Mouse (Mus musculus): ENCODE data around the gene Hacd3. TPM values are rescaled to one million over a fixed set of nuclear protein-coding genes. Genes with fewer than 3 reads are reported as not detected.
"Not testable (repeated sequence)": the region's sequence is repeated elsewhere in the genome, so short reads cannot be mapped to it uniquely, and the experiment has no call there.

Gene Hacd3
- 10 to 100 TPM; 14.6 to 19.0 (median 17.0) TPM for total RNA-seq (2022)

GRCm38 (mm10) chr9:65020991-65021886, at the start of gene Hacd3:
Gene Hacd3, minus strand, starts transcription at chr9:65021693.
- peak; percentile 84 for DNase-seq (ENCODE audit: low spot score)

- DNase-seq (ENCODE audit: low spot score): no peak
Measured at GRCm38 (mm10) chr9:65070587-65070986, 49.1 kb upstream of the Hacd3 start.

GRCm38 (mm10) chr9:65064251-65064650, 42.8 kb upstream of the Hacd3 start:
- DNase-seq (ENCODE audit: low spot score): no peak

- DNase-seq (ENCODE audit: low spot score): no peak
Measured at GRCm38 (mm10) chr9:65050981-65051380, 29.5 kb upstream of the Hacd3 start.

GRCm38 (mm10) chr9:65049422-65049821, 27.9 kb upstream of the Hacd3 start:
- no peak for DNase-seq (ENCODE audit: low spot score)

- no peak for DNase-seq (ENCODE audit: low spot score)
Measured at GRCm38 (mm10) chr9:65046993-65047392, 25.5 kb upstream of the Hacd3 start.

GRCm38 (mm10) chr9:65041430-65041829, 19.9 kb upstream of the Hacd3 start:
- no peak for DNase-seq (ENCODE audit: low spot score)

- DNase-seq (ENCODE audit: low spot score): no peak
Measured at GRCm38 (mm10) chr9:65036861-65037260, 15.4 kb upstream of the Hacd3 start.

GRCm38 (mm10) chr9:65036456-65036855, 15.0 kb upstream of the Hacd3 start:
- peak; percentile 79 for DNase-seq (ENCODE audit: low spot score)

- peak; percentile 91 for DNase-seq (ENCODE audit: low spot score)
Measured at GRCm38 (mm10) chr9:65032269-65033108, 11.0 kb upstream of the Hacd3 start, which contains the start of gene Dpp8. Gene Dpp8, plus strand, starts transcription at chr9:65032414.

- DNase-seq (ENCODE audit: low spot score): no peak
Measured at GRCm38 (mm10) chr9:65031894-65032268, 10.4 kb upstream of the Hacd3 start.

- not testable (repeated sequence) for DNase-seq (ENCODE audit: low spot score)
Measured at GRCm38 (mm10) chr9:65031355-65031754, 9.9 kb upstream of the Hacd3 start.

- no peak for DNase-seq (ENCODE audit: low spot score)
Measured at GRCm38 (mm10) chr9:65028313-65028712, 6.8 kb upstream of the Hacd3 start.

- DNase-seq (ENCODE audit: low spot score): no peak
Measured at GRCm38 (mm10) chr9:65027241-65027640, 5.7 kb upstream of the Hacd3 start.

- no peak for DNase-seq (ENCODE audit: low spot score)
Measured at GRCm38 (mm10) chr9:65023447-65023846, 2.0 kb upstream of the Hacd3 start.

- DNase-seq (ENCODE audit: low spot score): no peak
Measured at GRCm38 (mm10) chr9:65022580-65023135, 1.2 kb upstream of the Hacd3 start.

GRCm38 (mm10) chr9:65021887-65022579, 540 bp upstream of the Hacd3 start:
- no peak for DNase-seq (ENCODE audit: low spot score)

GRCm38 (mm10) chr9:65020128-65020527, 1.4 kb downstream of the Hacd3 start:
- DNase-seq (ENCODE audit: low spot score): no peak

GRCm38 (mm10) chr9:65019146-65019545, 2.3 kb downstream of the Hacd3 start:
- no peak for DNase-seq (ENCODE audit: low spot score)

GRCm38 (mm10) chr9:65018588-65019121, 2.8 kb downstream of the Hacd3 start:
- no peak for DNase-seq (ENCODE audit: low spot score)

GRCm38 (mm10) chr9:65017896-65018295, 3.6 kb downstream of the Hacd3 start:
- DNase-seq (ENCODE audit: low spot score): no peak
